Mouse (Mus musculus) intestine, postnatal 0 days (tissue): ENCODE measurements at regions not wholly inside any gene's neighbourhood (a gene's known extent, or its start where the extent isn't known, plus 50 kb on each side); places are given as distances from the start of the nearest gene placed in this dataset.

ENCODE experiments used
- ATAC-seq: fragments of 200-750 bp; cut with Nextera tagmentation; 2 replicates; pipeline ENCODE4 v1.8.0; 2017; ENCODE audit warnings: mild to moderate bottlenecking, moderate TSS enrichment, moderate library complexity
- H3K27ac ChIP-seq: fragments of 300-500 bp; sonication (generic); 2 replicates; pipeline ENCODE4 v1.5.1; 2014; ENCODE audit warnings: mild to moderate bottlenecking, low read depth, low read length, moderate library complexity
- H3K27me3 ChIP-seq: fragments of 300-500 bp; sonication (generic); replicated peaks from 2 replicates; pipeline ENCODE4 v1.6.1; 2014; ENCODE audit warnings: low read length, mixed read lengths; ENCODE audit not compliant: control insufficient read depth, insufficient read depth
- H3K36me3 ChIP-seq: fragments of 300-500 bp; sonication (generic); 2 replicates; pipeline ENCODE4 v1.6.1; 2014; ENCODE audit warnings: mild to moderate bottlenecking, moderate library complexity; ENCODE audit not compliant: control insufficient read depth, insufficient read depth
- H3K4me1 ChIP-seq: fragments of 300-500 bp; sonication (generic); replicated peaks from 2 replicates; pipeline ENCODE4 v1.6.1; 2014; ENCODE audit warnings: antibody characterized with exemption, low read length, mixed read lengths; ENCODE audit not compliant: control insufficient read depth, insufficient read depth
- H3K4me2 ChIP-seq: fragments of 300-500 bp; sonication (generic); replicated peaks from 2 replicates; pipeline ENCODE4 v1.6.1; 2014; ENCODE audit warnings: low read depth, mild to moderate bottlenecking, moderate library complexity
- H3K4me3 ChIP-seq: fragments of 300-500 bp; sonication (generic); 2 replicates; pipeline ENCODE4 v1.5.1; 2014; ENCODE audit warnings: low read depth, low read length
- H3K9ac ChIP-seq: fragments of 300-500 bp; sonication (generic); 2 replicates; pipeline ENCODE4 v1.6.1; 2014; ENCODE audit warnings: mild to moderate bottlenecking, low read depth, low read length
- H3K9me3 ChIP-seq: fragments of 300-500 bp; sonication (generic); 2 replicates; pipeline ENCODE4 v1.6.1; 2016; ENCODE audit warnings: mixed run types; ENCODE audit not compliant: control insufficient read depth
- CTCF ChIP-seq: sonication (generic); IDR thresholded peaks from 2 replicates; pipeline ENCODE4 v1.5.1; 2016; ENCODE audit warnings: low read depth, mild to moderate bottlenecking, control low read depth, antibody characterized with exemption, moderate library complexity
- WGBS: fragments of 180-500 bp; shearing (Covaris S2); extraction: QIAGEN DNeasy Blood & Tissue Kit; methylation state at CpG from one replicate; pipeline ENCODE4 v1.1.7; 2014; 5-methylcytosine and 5-hydroxymethylcytosine counted together

GRCm38 (mm10) chr9:47346527-47347111 lies 183.4 kb upstream of the Cadm1 start:
- Histone ChIP-seq H3K9me3 (no peaks in the 10 kb centered on the region), H3K4me1 (no peaks in the 10 kb centered on the region), H3K4me3 (no peak overlapping the region), H3K9ac (no peak overlapping the region), H3K27me3 (no peaks in the 10 kb centered on the region), H3K36me3 (no peaks in the 10 kb centered on the region), H3K4me2 (no peak overlapping the region), H3K27ac (no peak overlapping the region)
- ATAC-seq, result no peak
- WGBS, result 81% methylated on average over 2 of the region's 2 CpGs
- no peak for TF ChIP-seq CTCF

DNA sequence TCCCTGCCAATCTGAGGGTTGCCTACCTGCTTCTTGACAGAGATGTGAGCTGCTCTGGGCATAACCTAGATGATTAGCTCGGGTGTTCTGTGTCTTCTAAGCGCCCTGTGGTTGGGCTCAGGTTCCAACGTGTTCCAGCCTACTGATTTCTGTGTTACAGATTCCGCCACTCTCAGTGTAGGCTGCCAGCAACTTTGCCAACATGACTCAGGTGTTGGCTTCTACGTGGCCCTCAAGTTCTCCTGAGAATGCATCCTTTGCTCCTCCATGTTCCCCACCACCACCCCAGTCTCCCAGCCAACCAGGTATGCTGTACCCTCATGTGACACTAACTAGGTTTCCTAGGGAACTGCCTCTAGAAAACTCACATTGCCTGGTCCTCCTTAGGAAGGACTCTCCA lies 179.7 kb upstream of the Cadm1 start:
- no peaks in the 10 kb centered on the region for H3K4me1 ChIP-seq
- no peaks in the 10 kb centered on the region for H3K27me3 ChIP-seq
- H3K4me3 ChIP-seq, result no peak overlapping the region
- no peaks in the 10 kb centered on the region for H3K9me3 ChIP-seq
- no peak overlapping the region for H3K4me2 ChIP-seq
- no peak overlapping the region for H3K27ac ChIP-seq
- ATAC-seq, result no peak
- H3K9ac ChIP-seq, result no peak overlapping the region
- H3K36me3 ChIP-seq, result no peaks in the 10 kb centered on the region
- 82% methylated on average over 5 of the region's 5 CpGs for WGBS
- TF ChIP-seq CTCF, result no peak

GRCm38 (mm10) chr9:47351036-47351435 lies 178.9 kb upstream of the Cadm1 start:
- TF ChIP-seq CTCF, result no peak
- Histone ChIP-seq H3K9ac (no peak overlapping the region), H3K4me1 (no peaks in the 10 kb centered on the region), H3K4me3 (no peak overlapping the region), H3K4me2 (no peak overlapping the region), H3K27me3 (no peaks in the 10 kb centered on the region), H3K27ac (no peak overlapping the region), H3K36me3 (no peaks in the 10 kb centered on the region), H3K9me3 (no peaks in the 10 kb centered on the region)
- WGBS, result 94% methylated on average over 6 of the region's 6 CpGs
- ATAC-seq, result no peak

- no peak for TF ChIP-seq CTCF
- no peak overlapping the region for H3K4me3 ChIP-seq
- 13% methylated on average over 2 of the region's 2 CpGs for WGBS
- no peak overlapping the region for H3K27ac ChIP-seq
- H3K4me1 ChIP-seq, result no peaks in the 10 kb centered on the region
- no peaks in the 10 kb centered on the region for H3K9me3 ChIP-seq
- H3K4me2 ChIP-seq, result no peak overlapping the region
- H3K9ac ChIP-seq, result no peak overlapping the region
- no peaks in the 10 kb centered on the region for H3K27me3 ChIP-seq
- H3K36me3 ChIP-seq, result no peaks in the 10 kb centered on the region
- no peak for ATAC-seq
Observed at GRCm38 (mm10) chr9:47353017-47353416, 177.0 kb upstream of the Cadm1 start.

DNA sequence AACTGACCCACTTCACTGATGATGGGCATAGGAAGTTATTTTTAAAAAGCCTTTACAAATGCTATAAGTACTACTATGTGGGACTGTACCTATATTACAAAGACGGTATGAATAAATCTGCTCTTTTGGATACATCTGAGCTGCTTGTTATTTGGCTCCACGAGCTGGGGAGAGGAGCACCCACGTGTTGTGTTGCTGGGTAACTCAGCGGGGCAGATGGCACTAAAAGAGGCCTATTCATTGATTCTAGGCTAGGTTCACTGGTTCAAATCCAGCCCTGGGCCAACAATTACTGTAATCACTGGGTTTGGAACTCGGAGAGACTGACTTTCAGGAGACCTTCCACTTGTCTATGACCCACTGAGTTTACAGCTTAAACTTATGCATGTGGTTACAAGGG lies 176.0 kb upstream of the Cadm1 start:
- Histone ChIP-seq H3K4me2 (no peak overlapping the region), H3K27ac (no peak overlapping the region), H3K4me1 (no peaks in the 10 kb centered on the region), H3K36me3 (no peaks in the 10 kb centered on the region), H3K27me3 (no peaks in the 10 kb centered on the region), H3K9ac (no peak overlapping the region), H3K9me3 (no peaks in the 10 kb centered on the region), H3K4me3 (no peak overlapping the region)
- TF ChIP-seq CTCF, result no peak
- no peak for ATAC-seq
- 75% methylated on average over 5 of the region's 5 CpGs for WGBS

GRCm38 (mm10) chr9:47354423-47354822 lies 175.6 kb upstream of the Cadm1 start:
- H3K9ac ChIP-seq, result no peak overlapping the region
- WGBS, result 84% methylated on average over 2 of the region's 2 CpGs
- TF ChIP-seq CTCF, result no peak
- no peaks in the 10 kb centered on the region for H3K9me3 ChIP-seq
- H3K36me3 ChIP-seq, result no peaks in the 10 kb centered on the region
- H3K27ac ChIP-seq, result no peak overlapping the region
- H3K4me2 ChIP-seq, result no peak overlapping the region
- H3K4me3 ChIP-seq, result no peak overlapping the region
- no peaks in the 10 kb centered on the region for H3K4me1 ChIP-seq
- ATAC-seq, result no peak
- H3K27me3 ChIP-seq, result no peaks in the 10 kb centered on the region

DNA sequence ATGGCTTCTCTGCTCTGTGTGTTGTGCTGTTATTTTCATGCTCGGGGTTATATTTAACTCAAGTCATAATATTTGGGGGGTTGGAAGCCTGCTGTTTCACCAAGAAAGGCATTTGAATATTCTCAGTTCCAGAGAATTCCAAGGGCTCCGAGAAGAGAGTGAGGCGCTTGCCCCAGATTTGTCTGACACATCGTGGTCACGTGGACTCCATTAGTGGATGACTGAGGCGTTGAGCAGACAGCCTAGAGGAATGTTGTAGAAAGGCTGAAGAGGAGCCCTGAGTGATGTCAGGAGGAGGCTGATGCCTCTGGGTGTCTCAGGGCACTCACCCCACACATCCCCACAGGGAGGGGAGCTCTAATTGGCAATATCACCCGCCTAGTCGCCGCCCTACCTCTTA lies 175.1 kb upstream of the Cadm1 start:
- no peak for ATAC-seq
- H3K9ac ChIP-seq, result no peak overlapping the region
- no peaks in the 10 kb centered on the region for H3K9me3 ChIP-seq
- 84% methylated on average over 9 of the region's 9 CpGs for WGBS
- no peak overlapping the region for H3K27ac ChIP-seq
- TF ChIP-seq CTCF, result no peak
- H3K27me3 ChIP-seq, result no peaks in the 10 kb centered on the region
- H3K36me3 ChIP-seq, result no peaks in the 10 kb centered on the region
- H3K4me2 ChIP-seq, result no peak overlapping the region
- no peaks in the 10 kb centered on the region for H3K4me1 ChIP-seq
- no peak overlapping the region for H3K4me3 ChIP-seq
